In genomic region chr1:39615526-39615925, GRCm38 (mm10) we compare ENCODE assay signal across 20 mouse cellular contexts. TPM values are rescaled to one million over a fixed set of nuclear protein-coding genes. Genes with fewer than 3 reads are reported as not detected.
"Had no signal": no experiment of that assay in that cellular context is flagged by ENCODE, and none has a peak within 500 bp of the region (broad histone marks: within the 10 kb centered on the region; RNA-seq: fewer than 3 reads in every experiment).

No protein-coding gene starts in this region.

- H3K9me3 ChIP-seq: heart, embryonic 13.5 days; heart, embryonic 15.5 days; hindbrain, embryonic 13.5 days; kidney, embryonic 15.5 days; limb, embryonic 10.5 days; limb, embryonic 12.5 days; liver, embryonic 12.5 days had no signal

- DNase-seq: kidney, adult 11 months; layer of hippocampus, adult 9-11 months had no signal

- H3K27me3 ChIP-seq: heart, embryonic 13.5 days; heart, embryonic 15.5 days; hindbrain, embryonic 13.5 days; hindbrain, embryonic 15.5 days; kidney, embryonic 15.5 days; limb, embryonic 12.5 days had no signal

- H3K27ac ChIP-seq: heart, adult 2 months; heart, embryonic 13.5 days; heart, embryonic 15.5 days; hindbrain, embryonic 13.5 days; hindbrain, embryonic 15.5 days; hindbrain, postnatal 0 days; kidney, embryonic 15.5 days; kidney, postnatal 0 days; left cerebral cortex, adult 2 months; liver, embryonic 12.5 days; liver, embryonic 14.5 days had no signal

- H3K36me3 ChIP-seq: heart, embryonic 13.5 days; heart, embryonic 15.5 days; hindbrain, embryonic 13.5 days; hindbrain, embryonic 15.5 days; kidney, embryonic 15.5 days; limb, embryonic 10.5 days; limb, embryonic 12.5 days; liver, embryonic 12.5 days had no signal

- H3K4me2 ChIP-seq: hindbrain, embryonic 13.5 days; hindbrain, embryonic 15.5 days; limb, embryonic 12.5 days had no signal

- H3K9ac ChIP-seq: heart, embryonic 13.5 days; heart, embryonic 15.5 days; hindbrain, embryonic 13.5 days; hindbrain, embryonic 15.5 days; kidney, embryonic 15.5 days; limb, embryonic 12.5 days; liver, embryonic 12.5 days; liver, embryonic 14.5 days had no signal

- ATAC-seq: intestine, embryonic 16.5 days; liver, embryonic 12.5 days had no signal

- H3K4me3 ChIP-seq: heart, adult 2 months; heart, embryonic 13.5 days; hindbrain, embryonic 13.5 days; hindbrain, embryonic 15.5 days; kidney, embryonic 15.5 days; left cerebral cortex, adult 2 months; limb, embryonic 10.5 days; limb, embryonic 12.5 days; liver, embryonic 12.5 days had no signal

RNA-seq across cellular contexts. Expression of gene Creg2, which starts 35.7 kb away (rescaled TPM):
- total RNA-seq: gastrocnemius, postnatal 36 days; heart, postnatal 10 days; heart, postnatal 36 days; hematopoietic stem cell, adult 5-6 weeks had no signal
- polyA plus RNA-seq: heart, adult 2 months; heart, embryonic 13.5 days; liver, embryonic 12.5 days had no signal
